Mouse (Mus musculus): Measurements from ENCODE around the gene Prps1. TPM values are rescaled to one million over a fixed set of nuclear protein-coding genes. Genes with fewer than 3 reads are reported as not detected.

The Prps1 gene
- 78.8 and 86.3 TPM in 2 replicates for polyA plus RNA-seq (2015; fragmentation: Nextera tagmentation; extraction: Ambion mirVana)

GRCm38 (mm10) chrX:140456279-140456731 lies at the start of gene Prps1:
Prps1 (plus strand) TSS chrX:140456613.

Other genes starting within 250 kb of the Prps1 start
- gene Frmpd3, start 114.3 kb upstream of the Prps1 start, polyA plus RNA-seq (2015; fragmentation: Nextera tagmentation; extraction: Ambion mirVana): 5.2 and 6.0 TPM in 2 replicates
- 124 and 129 TPM in 2 replicates for gene Tsc22d3, start 144.0 kb downstream of the Prps1 start, polyA plus RNA-seq (2015; fragmentation: Nextera tagmentation; extraction: Ambion mirVana)
- 5.2 and 6.7 TPM in 2 replicates for gene Mid2, start 208.0 kb downstream of the Prps1 start, polyA plus RNA-seq (2015; fragmentation: Nextera tagmentation; extraction: Ambion mirVana)